Mouse (Mus musculus): ENCODE results near the gene Azin2.

Azin2 gene

GRCm38 (mm10) chr4:128977217-128977616, 15.0 kb upstream of the Azin2 start:
- no peak for DNase-seq (ENCODE audit: low read depth, low spot score)

- no peak for DNase-seq (ENCODE audit: low read depth, low spot score)
These were observed 14.3 kb upstream of the Azin2 start for GRCm38 (mm10) chr4:128976577-128976976.

GRCm38 (mm10) chr4:128974677-128975076, 12.4 kb upstream of the Azin2 start:
- DNase-seq (ENCODE audit: low read depth, low spot score) = peak; percentile 87

GRCm38 (mm10) chr4:128971065-128971694, 8.9 kb upstream of the Azin2 start:
- DNase-seq (ENCODE audit: low read depth, low spot score) = no peak

- DNase-seq (ENCODE audit: low read depth, low spot score) = no peak
These were observed 8.2 kb upstream of the Azin2 start for GRCm38 (mm10) chr4:128970417-128970807.

- no peak for DNase-seq (ENCODE audit: low read depth, low spot score)
These were observed 7.6 kb upstream of the Azin2 start for GRCm38 (mm10) chr4:128969607-128970416.

GRCm38 (mm10) chr4:128969081-128969480, 6.8 kb upstream of the Azin2 start:
- DNase-seq (ENCODE audit: low read depth, low spot score) = no peak

- DNase-seq (ENCODE audit: low read depth, low spot score) = no peak
These were observed 4.5 kb upstream of the Azin2 start for GRCm38 (mm10) chr4:128966751-128967150.

GRCm38 (mm10) chr4:128962926-128963290, 666 bp upstream of the Azin2 start:
- no peak for DNase-seq (ENCODE audit: low read depth, low spot score)

- no peak for DNase-seq (ENCODE audit: low read depth, low spot score)
These were observed 777 bp downstream of the Azin2 start for GRCm38 (mm10) chr4:128961301-128962028.

- no peak for DNase-seq (ENCODE audit: low read depth, low spot score)
These were observed 2.6 kb downstream of the Azin2 start for GRCm38 (mm10) chr4:128959676-128960075.

- no peak for DNase-seq (ENCODE audit: low read depth, low spot score)
These were observed 3.4 kb downstream of the Azin2 start for GRCm38 (mm10) chr4:128958849-128959248.

- DNase-seq (ENCODE audit: low read depth, low spot score) = no peak
These were observed 4.1 kb downstream of the Azin2 start for GRCm38 (mm10) chr4:128958156-128958555.

- DNase-seq (ENCODE audit: low read depth, low spot score) = peak; percentile 77
These were observed 4.9 kb downstream of the Azin2 start for GRCm38 (mm10) chr4:128957155-128957911.

- DNase-seq (ENCODE audit: low read depth, low spot score) = no peak
These were observed 8.4 kb downstream of the Azin2 start for GRCm38 (mm10) chr4:128953851-128954250.

GRCm38 (mm10) chr4:128950461-128950860, 11.8 kb downstream of the Azin2 start:
- no peak for DNase-seq (ENCODE audit: low read depth, low spot score)

GRCm38 (mm10) chr4:128949470-128950005, 12.7 kb downstream of the Azin2 start:
- DNase-seq (ENCODE audit: low read depth, low spot score) = no peak

- DNase-seq (ENCODE audit: low read depth, low spot score) = no peak
These were observed 14.0 kb downstream of the Azin2 start for GRCm38 (mm10) chr4:128948137-128948674.

GRCm38 (mm10) chr4:128947326-128947933, 14.8 kb downstream of the Azin2 start:
- DNase-seq (ENCODE audit: low read depth, low spot score) = no peak

GRCm38 (mm10) chr4:128946736-128947135, 15.5 kb downstream of the Azin2 start:
- DNase-seq (ENCODE audit: low read depth, low spot score) = no peak

GRCm38 (mm10) chr4:128942346-128942745, 19.9 kb downstream of the Azin2 start:
- no peak for DNase-seq (ENCODE audit: low read depth, low spot score)
